Mouse (Mus musculus) testis, postnatal 10 days (tissue): ENCODE measurements around the gene Rsbn1l.

ENCODE experiments used
- DNase-seq: peaks from one replicate; pipeline ENCODE4 v3.0.0; 2021; ENCODE audit warnings: low spot score

The Rsbn1l gene

GRCm38 (mm10) chr5:20956298-20956697 is at the start of gene Rsbn1l:
Gene Rsbn1l (minus strand): TSS chr5:20956398.
- no peak for DNase-seq

- DNase-seq = no peak
Observed at GRCm38 (mm10) chr5:21002723-21003122, 46.5 kb upstream of the Rsbn1l start.

GRCm38 (mm10) chr5:21001622-21002315 is 45.6 kb upstream of the Rsbn1l start:
- DNase-seq = no peak

GRCm38 (mm10) chr5:20998427-20998826 is 42.2 kb upstream of the Rsbn1l start:
- DNase-seq = no peak

- DNase-seq = no peak
Observed at GRCm38 (mm10) chr5:20997555-20997954, 41.4 kb upstream of the Rsbn1l start.

GRCm38 (mm10) chr5:20990062-20990809 is 34.0 kb upstream of the Rsbn1l start:
- DNase-seq = no peak

- no peak for DNase-seq
Observed at GRCm38 (mm10) chr5:20986271-20986670, 30.1 kb upstream of the Rsbn1l start.

GRCm38 (mm10) chr5:20983505-20983904 is 27.3 kb upstream of the Rsbn1l start:
- DNase-seq = no peak

GRCm38 (mm10) chr5:20974690-20975089 is 18.5 kb upstream of the Rsbn1l start:
- no peak for DNase-seq

GRCm38 (mm10) chr5:20973999-20974398 is 17.8 kb upstream of the Rsbn1l start:
- no peak for DNase-seq

- no peak for DNase-seq
Observed at GRCm38 (mm10) chr5:20973069-20973468, 16.9 kb upstream of the Rsbn1l start.

GRCm38 (mm10) chr5:20968963-20969362 is 12.8 kb upstream of the Rsbn1l start:
- DNase-seq = peak; percentile 59

- no peak for DNase-seq
Observed at GRCm38 (mm10) chr5:20968493-20968892, 12.3 kb upstream of the Rsbn1l start.

- DNase-seq = no peak
Observed at GRCm38 (mm10) chr5:20967942-20968341, 11.7 kb upstream of the Rsbn1l start.

- no peak for DNase-seq
Observed at GRCm38 (mm10) chr5:20964446-20964845, 8.2 kb upstream of the Rsbn1l start.

- no peak for DNase-seq
Observed at GRCm38 (mm10) chr5:20963295-20963694, 7.1 kb upstream of the Rsbn1l start.

GRCm38 (mm10) chr5:20960927-20961326 is 4.7 kb upstream of the Rsbn1l start:
- no peak for DNase-seq

- no peak for DNase-seq
Observed at GRCm38 (mm10) chr5:20955114-20955835, 923 bp downstream of the Rsbn1l start.

GRCm38 (mm10) chr5:20952337-20952925 is 3.8 kb downstream of the Rsbn1l start:
- no peak for DNase-seq

- peak; percentile 93 for DNase-seq
Observed at GRCm38 (mm10) chr5:20951666-20952281, 4.4 kb downstream of the Rsbn1l start.

- DNase-seq = peak; percentile 74
Observed at GRCm38 (mm10) chr5:20950855-20951650, 5.1 kb downstream of the Rsbn1l start.
